In genomic region chr11:117522879-117523519, GRCm38 (mm10) we compare ENCODE assay signal across 9 mouse cellular contexts. TPM values are rescaled to one million over a fixed set of nuclear protein-coding genes. Genes with fewer than 3 reads are reported as not detected.
DNase-seq lines count a peak whose midpoint lies in the region; ATAC-seq and TF ChIP-seq lines count a peak whose summit lies in the region.
"Had no signal": no experiment of that assay in that cellular context is flagged by ENCODE, and none has a peak within 500 bp of the region (broad histone marks: within the 10 kb centered on the region; RNA-seq: fewer than 3 reads in every experiment).

No protein-coding gene starts in this region.

- H3K4me2 ChIP-seq in hindbrain, postnatal 0 days (ENCODE audit: low read depth, low read length), result peak overlapping the region; percentile 31; the same call in 1 of the 2 replicates
- no peak overlapping the region for H3K4me2 ChIP-seq in midbrain, embryonic 15.5 days

- no peaks in the 10 kb centered on the region for H3K36me3 ChIP-seq in hindbrain, postnatal 0 days (ENCODE audit: insufficient read depth, low read length)
- no peaks in the 10 kb centered on the region for H3K36me3 ChIP-seq in midbrain, embryonic 15.5 days (replicated peaks)

- no peaks in the 10 kb centered on the region for H3K27me3 ChIP-seq in hindbrain, postnatal 0 days (ENCODE audit: insufficient read depth, low read length)
- H3K27me3 ChIP-seq in midbrain, embryonic 15.5 days (replicated peaks), result no peaks in the 10 kb centered on the region

- H3K27ac ChIP-seq in hindbrain, postnatal 0 days, result peak overlapping the region; percentile 83
- peak overlapping the region; percentile 79 for H3K27ac ChIP-seq in left cerebral cortex, adult 2 months
- peak overlapping the region; percentile 71 for H3K27ac ChIP-seq in midbrain, embryonic 15.5 days

- no peaks in the 10 kb centered on the region for H3K9me3 ChIP-seq in hindbrain, postnatal 0 days (ENCODE audit: low read length)
- H3K9me3 ChIP-seq in midbrain, embryonic 15.5 days, result no peaks in the 10 kb centered on the region

- no peak overlapping the region for H3K4me3 ChIP-seq in hindbrain, postnatal 0 days (ENCODE audit: low read length)
- H3K4me3 ChIP-seq in left cerebral cortex, adult 2 months, result no peak overlapping the region
- H3K4me3 ChIP-seq in midbrain, embryonic 15.5 days, result no peak overlapping the region

- TF ChIP-seq CTCF in brain, embryonic 14.5 days (IDR thresholded peaks at IDR 0.05; ENCODE audit: borderline replicate concordance, extremely low read depth, insufficient read depth, insufficient read length), result no peak
- peak; percentile 45 for TF ChIP-seq CTCF in hindbrain, postnatal 0 days (IDR thresholded peaks at IDR 0.05; ENCODE audit: low read depth)
- TF ChIP-seq CTCF in left cerebral cortex, adult 2 months (IDR thresholded peaks at IDR 0.05), result peak; percentile 13

- H3K9ac ChIP-seq in hindbrain, postnatal 0 days (replicated peaks; ENCODE audit: low read length), result peak overlapping the region; percentile 21; the same call in 1 of the 2 replicates
- H3K9ac ChIP-seq in midbrain, embryonic 15.5 days, result no peak overlapping the region

- WGBS in hindbrain, postnatal 0 days, result 17% methylated on average over 16 of the region's 16 CpGs
- WGBS in midbrain, embryonic 15.5 days, result 47% methylated on average over 16 of the region's 16 CpGs

- ATAC-seq in hindbrain, postnatal 0 days, result peak; percentile 92
- ATAC-seq in midbrain, embryonic 15.5 days (replicated peaks), result peak; percentile 75

- DNase-seq in Muller cell, postnatal 12 days (ENCODE audit: inconsistent ontology term), result peak; percentile 84
- DNase-seq in brain, embryonic 14.5 days (ENCODE audit: low read depth), result peak; percentile 92
- peak; percentile 82 for DNase-seq in gastrocnemius, postnatal 10 days
- DNase-seq in hindbrain, postnatal 0 days (ENCODE audit: low spot score), result peak; percentile 91
- DNase-seq in left cerebral cortex, adult 2 months (ENCODE audit: extremely low spot score in 1 of 2, low spot score in 2 of 2), result peak; percentile 68 to 75
- DNase-seq in urinary bladder, postnatal 14 days (ENCODE audit: low spot score), result peak; percentile 35
- no peak for DNase-seq in thymus, postnatal 10 days (ENCODE audit: low spot score in 2 of 2)

- 0 out of 2 replicates have a peak, but pooled peaks have one; percentile 8 for TF ChIP-seq POLR2A in brain, embryonic 14.5 days (IDR thresholded peaks at IDR 0.05; ENCODE audit: borderline replicate concordance, extremely low read depth, insufficient read depth, insufficient read length, poor library complexity, severe bottlenecking)

- H3K4me1 ChIP-seq in hindbrain, postnatal 0 days (ENCODE audit: insufficient read depth, low read length), result peaks cover 35% of the 10 kb centered on the region
- H3K4me1 ChIP-seq in midbrain, embryonic 15.5 days, result peaks cover 32% of the 10 kb centered on the region

- intact Hi-C loops in left cerebral cortex, adult 2 months (cut with DNase I), result loop anchor here (1.0 to 5.0 kb wide), 2 partner anchors 41 to 116 kb away; no protein-coding TSS in a partner anchor

RNA-seq across cellular contexts. Expression of gene Gm11733, which starts 38.8 kb away (rescaled TPM):
- 0.09 and 0.12 TPM in 2 replicates for polyA plus RNA-seq in brain, embryonic 14.5 days (2012; rRNA removed)
- not detected for total RNA-seq in gastrocnemius, postnatal 10 days (2021)
- total RNA-seq in hindbrain, postnatal 0 days (2014; rRNA removed), result 0.10 TPM in 1 of 2 replicates, not detected in the other
- 0.13 TPM in 1 of 2 replicates, not detected in the other for polyA plus RNA-seq in hindbrain, postnatal 0 days (2015; fragmentation: Nextera tagmentation; extraction: Ambion mirVana)
- under 1 TPM in 1 of 2 experiments, not detected in 1; 0.18 TPM for total RNA-seq in left cerebral cortex, adult 2 months (2021)
- polyA plus RNA-seq in midbrain, embryonic 15.5 days (2015; fragmentation: Nextera tagmentation; extraction: Ambion mirVana), result not detected in 2 replicates
- polyA plus RNA-seq: small intestine, adult 2 months had no signal

Comparison
In these comparisons a context has a peak if more than half of its experiments do, and no peak if none do; other contexts are left out.
1. DNase-seq: peak in Muller cell, postnatal 12 days (single experiment), brain, embryonic 14.5 days (single experiment), gastrocnemius, postnatal 10 days (single experiment), hindbrain, postnatal 0 days (single experiment), left cerebral cortex, adult 2 months (2 of 2) and urinary bladder, postnatal 14 days (single experiment); none in thymus, postnatal 10 days (0 of 2).
2. Peak in every context shown above with its lines, with median percentiles within 50 percentile points of each other: H3K27ac ChIP-seq.